Mouse (Mus musculus): ENCODE results near the gene Flrt2.

DNA sequence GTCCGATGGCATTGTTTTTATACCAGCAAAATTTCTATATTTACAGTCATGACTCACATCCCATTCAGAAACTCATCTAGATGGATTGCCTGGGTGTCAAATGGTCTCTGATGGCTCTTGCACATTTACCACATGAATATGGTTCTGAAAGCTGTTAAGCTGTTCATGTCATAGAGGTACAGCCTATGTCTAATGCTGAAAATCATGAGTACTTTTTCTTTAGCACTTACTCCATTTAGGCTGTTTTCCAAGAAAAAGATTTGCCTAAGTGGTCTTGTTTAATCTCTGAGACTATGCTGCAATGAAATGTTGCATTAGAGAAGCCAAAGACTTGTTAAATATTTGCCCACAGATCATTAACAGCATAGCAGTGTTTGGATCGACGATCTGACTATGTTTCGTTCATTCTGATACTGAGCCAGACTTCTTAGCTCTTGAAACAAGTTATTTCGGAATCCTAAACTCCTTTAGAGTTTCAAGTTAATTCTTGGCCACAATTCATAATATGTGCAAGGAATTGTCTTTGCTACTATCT lies 67.3 kb downstream of the Flrt2 start:
- TF ChIP-seq CTCF (IDR thresholded peaks at IDR 0.05; ENCODE audit: low read depth, low read length) (no peak), EP300 (IDR thresholded peaks at IDR 0.05; ENCODE audit: insufficient read depth, low read depth, low read length) (no peak)

All from ES-Bruce4 (cell line).